Mouse (Mus musculus): Measurements from ENCODE around the gene Prkar1b. TPM values are rescaled to one million over a fixed set of nuclear protein-coding genes. Genes with fewer than 3 reads are reported as not detected.

Gene Prkar1b
- polyA plus RNA-seq, 1 experiment: 9.4 TPM

- WGBS: 86% methylated on average over 8 of the region's 8 CpGs
- H3K27ac ChIP-seq (ENCODE audit: insufficient read depth, low read length): no peak overlapping the region
- DNase-seq (ENCODE audit: low read depth in 1 of 2, low spot score in 2 of 2): no peak
Measured at GRCm38 (mm10) chr5:138979840-138980239, 170.0 kb downstream of the Prkar1b start.

GRCm38 (mm10) chr5:138977759-138978158 is 172.0 kb downstream of the Prkar1b start:
- no peak for TF ChIP-seq CTCF (IDR thresholded peaks at IDR 0.05; ENCODE audit: extremely low read depth, insufficient read depth, insufficient read length, insufficient replicate concordance)
- TF ChIP-seq POLR2A (IDR thresholded peaks at IDR 0.05; ENCODE audit: low read depth, low read length): no peak
- H3K27me3 ChIP-seq (ENCODE audit: control insufficient read depth, insufficient read depth, low read length): no peaks in the 10 kb centered on the region
- no peak overlapping the region for H3K27ac ChIP-seq (ENCODE audit: insufficient read depth, low read length)
- WGBS: 76% methylated on average over 3 of the region's 3 CpGs
- no peak for DNase-seq (ENCODE audit: low read depth in 1 of 2, low spot score in 2 of 2)
- no peaks in the 10 kb centered on the region for H3K36me3 ChIP-seq (ENCODE audit: control insufficient read depth, insufficient read depth, low read length)
- no peak overlapping the region for H3K4me3 ChIP-seq (ENCODE audit: extremely low read depth, insufficient read depth, insufficient read length)
- H3K4me1 ChIP-seq (ENCODE audit: control insufficient read depth, insufficient read depth, insufficient read length): no peaks in the 10 kb centered on the region

More at GRCm38 (mm10) chr5:138979840-138980239, 170.0 kb downstream of the Prkar1b start:
- no peak overlapping the region for H3K4me3 ChIP-seq (ENCODE audit: extremely low read depth, insufficient read depth, insufficient read length)
- H3K4me1 ChIP-seq (ENCODE audit: control insufficient read depth, insufficient read depth, insufficient read length): no peaks in the 10 kb centered on the region
- H3K27me3 ChIP-seq (ENCODE audit: control insufficient read depth, insufficient read depth, low read length): no peaks in the 10 kb centered on the region
- H3K36me3 ChIP-seq (ENCODE audit: control insufficient read depth, insufficient read depth, low read length): no peaks in the 10 kb centered on the region
- TF ChIP-seq CTCF (IDR thresholded peaks at IDR 0.05; ENCODE audit: extremely low read depth, insufficient read depth, insufficient read length, insufficient replicate concordance) (no peak), POLR2A (IDR thresholded peaks at IDR 0.05; ENCODE audit: low read depth, low read length) (no peak)

DNA sequence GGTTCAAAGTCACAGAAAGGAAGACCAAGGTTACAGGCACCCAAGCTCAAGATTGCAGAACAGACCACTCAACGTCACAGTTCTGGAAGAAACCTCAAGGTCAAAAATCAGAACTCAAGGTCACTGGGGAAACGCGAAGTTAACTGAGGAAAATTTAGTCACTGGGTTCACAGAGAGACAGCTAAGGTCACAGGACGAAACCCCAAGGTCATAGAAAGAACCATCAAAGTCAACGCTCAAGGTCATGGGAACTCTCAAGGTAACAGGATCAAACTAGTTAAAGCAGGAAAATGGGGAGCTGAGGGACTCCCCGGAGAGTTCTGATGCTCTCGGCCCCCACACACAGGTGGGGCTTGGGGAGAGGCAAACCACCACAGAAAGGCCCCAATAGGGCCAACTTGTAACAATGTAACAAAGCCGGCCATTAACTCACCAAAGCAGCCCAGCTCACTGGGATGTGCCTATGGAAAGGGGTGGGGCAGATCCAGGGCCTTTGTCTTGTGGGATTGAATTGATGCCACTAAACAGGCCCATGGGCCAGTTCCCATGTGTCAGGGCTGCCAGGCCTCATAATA is 174.8 kb downstream of the Prkar1b start:
- no peak overlapping the region for H3K27ac ChIP-seq (ENCODE audit: insufficient read depth, low read length)
- no peak overlapping the region for H3K4me3 ChIP-seq (ENCODE audit: extremely low read depth, insufficient read depth, insufficient read length)
- 94% methylated on average over 8 of the region's 8 CpGs for WGBS
- H3K27me3 ChIP-seq (ENCODE audit: control insufficient read depth, insufficient read depth, low read length): no peaks in the 10 kb centered on the region
- H3K36me3 ChIP-seq (ENCODE audit: control insufficient read depth, insufficient read depth, low read length): no peaks in the 10 kb centered on the region
- DNase-seq (ENCODE audit: low read depth in 1 of 2, low spot score in 2 of 2): no peak
- no peaks in the 10 kb centered on the region for H3K4me1 ChIP-seq (ENCODE audit: control insufficient read depth, insufficient read depth, insufficient read length)
- no peak for TF ChIP-seq CTCF (IDR thresholded peaks at IDR 0.05; ENCODE audit: extremely low read depth, insufficient read depth, insufficient read length, insufficient replicate concordance)
- no peak for TF ChIP-seq POLR2A (IDR thresholded peaks at IDR 0.05; ENCODE audit: low read depth, low read length)

GRCm38 (mm10) chr5:138973480-138973879 is 176.3 kb downstream of the Prkar1b start:
- WGBS: 85% methylated on average over 6 of the region's 6 CpGs
- TF ChIP-seq CTCF (IDR thresholded peaks at IDR 0.05; ENCODE audit: extremely low read depth, insufficient read depth, insufficient read length, insufficient replicate concordance) (no peak), POLR2A (IDR thresholded peaks at IDR 0.05; ENCODE audit: low read depth, low read length) (no peak)
- no peaks in the 10 kb centered on the region for H3K27me3 ChIP-seq (ENCODE audit: control insufficient read depth, insufficient read depth, low read length)
- DNase-seq (ENCODE audit: low read depth in 1 of 2, low spot score in 2 of 2): no peak
- no peak overlapping the region for H3K4me3 ChIP-seq (ENCODE audit: extremely low read depth, insufficient read depth, insufficient read length)
- H3K36me3 ChIP-seq (ENCODE audit: control insufficient read depth, insufficient read depth, low read length): no peaks in the 10 kb centered on the region
- no peaks in the 10 kb centered on the region for H3K4me1 ChIP-seq (ENCODE audit: control insufficient read depth, insufficient read depth, insufficient read length)
- H3K27ac ChIP-seq (ENCODE audit: insufficient read depth, low read length): no peak overlapping the region

GRCm38 (mm10) chr5:138971405-138971804 is 178.4 kb downstream of the Prkar1b start:
- Histone ChIP-seq H3K36me3 (ENCODE audit: control insufficient read depth, insufficient read depth, low read length) (no peaks in the 10 kb centered on the region), H3K27ac (ENCODE audit: insufficient read depth, low read length) (no peak overlapping the region), H3K27me3 (ENCODE audit: control insufficient read depth, insufficient read depth, low read length) (no peaks in the 10 kb centered on the region), H3K4me1 (ENCODE audit: control insufficient read depth, insufficient read depth, insufficient read length) (no peaks in the 10 kb centered on the region), H3K4me3 (ENCODE audit: extremely low read depth, insufficient read depth, insufficient read length) (no peak overlapping the region)
- WGBS: 71% methylated on average over 9 of the region's 9 CpGs
- DNase-seq (ENCODE audit: low read depth in 1 of 2, low spot score in 2 of 2): no peak
- TF ChIP-seq CTCF (IDR thresholded peaks at IDR 0.05; ENCODE audit: extremely low read depth, insufficient read depth, insufficient read length, insufficient replicate concordance) (no peak), POLR2A (IDR thresholded peaks at IDR 0.05; ENCODE audit: low read depth, low read length) (no peak)

- TF ChIP-seq CTCF (IDR thresholded peaks at IDR 0.05; ENCODE audit: extremely low read depth, insufficient read depth, insufficient read length, insufficient replicate concordance): no peak
- no peak for TF ChIP-seq POLR2A (IDR thresholded peaks at IDR 0.05; ENCODE audit: low read depth, low read length)
- no peak overlapping the region for H3K27ac ChIP-seq (ENCODE audit: insufficient read depth, low read length)
- H3K36me3 ChIP-seq (ENCODE audit: control insufficient read depth, insufficient read depth, low read length): no peaks in the 10 kb centered on the region
- no peaks in the 10 kb centered on the region for H3K4me1 ChIP-seq (ENCODE audit: control insufficient read depth, insufficient read depth, insufficient read length)
- H3K4me3 ChIP-seq (ENCODE audit: extremely low read depth, insufficient read depth, insufficient read length): no peak overlapping the region
- H3K27me3 ChIP-seq (ENCODE audit: control insufficient read depth, insufficient read depth, low read length): no peaks in the 10 kb centered on the region
- DNase-seq (ENCODE audit: low read depth in 1 of 2, low spot score in 2 of 2): no peak
- 63% methylated on average over 7 of the region's 7 CpGs for WGBS
Measured at GRCm38 (mm10) chr5:138970056-138970490, 179.7 kb downstream of the Prkar1b start.

Other genes starting within 250 kb of the Prkar1b start
- gene Pdgfa, start 152.6 kb downstream of the Prkar1b start, polyA plus RNA-seq (2012; rRNA removed): 7.1 and 12.9 TPM in 2 replicates
- gene Dnaaf5, start 222 bp upstream of the Prkar1b start, polyA plus RNA-seq (2012; rRNA removed): 15.9 and 27.4 TPM in 2 replicates
- 23.8 and 24.7 TPM in 2 replicates for gene Sun1, start 50.6 kb upstream of the Prkar1b start, polyA plus RNA-seq (2012; rRNA removed)
- gene Get4, start 102.3 kb upstream of the Prkar1b start, polyA plus RNA-seq (2012; rRNA removed): 91.4 and 137 TPM in 2 replicates
- 23.2 and 29.5 TPM in 2 replicates for gene Adap1, start 175.6 kb upstream of the Prkar1b start, polyA plus RNA-seq (2012; rRNA removed)
- 27.2 and 36.2 TPM in 2 replicates for gene Cox19, start 201.4 kb upstream of the Prkar1b start, polyA plus RNA-seq (2012; rRNA removed)
- gene Cyp2w1, start 202.6 kb upstream of the Prkar1b start, polyA plus RNA-seq (2012; rRNA removed): not detected in 2 replicates
- 32.2 and 36.3 TPM in 2 replicates for gene Gpr146, start 227.7 kb upstream of the Prkar1b start, polyA plus RNA-seq (2012; rRNA removed)

Data from spleen, adult 2 months (tissue).